Mouse (Mus musculus) limb, embryonic 12.5 days (tissue): ENCODE results near the gene 4930402F06Rik. TPM values are rescaled to one million over a fixed set of nuclear protein-coding genes. Genes with fewer than 3 reads are reported as not detected.

Source experiments
- ATAC-seq: fragments of 200-750 bp; cut with Nextera tagmentation; 2 replicates; pipeline ENCODE4 v1.8.0; 2017; ENCODE audit warnings: low read depth, moderate TSS enrichment; ENCODE audit not compliant: insufficient number of reproducible peaks, insufficient read depth, low FRiP score, low TSS enrichment
- H3K27ac ChIP-seq: fragments of 300-500 bp; sonication (generic); 2 replicates; pipeline ENCODE4 v1.5.1; 2016; ENCODE audit warnings: mild to moderate bottlenecking, moderate library complexity
- H3K27me3 ChIP-seq: fragments of 300-500 bp; sonication (generic); 2 replicates; pipeline ENCODE4 v1.6.1; 2016; ENCODE audit warnings: mild to moderate bottlenecking, moderate library complexity
- H3K36me3 ChIP-seq: fragments of 300-500 bp; sonication (generic); 2 replicates; pipeline ENCODE4 v1.6.1; 2016; ENCODE audit warnings: mild to moderate bottlenecking, moderate library complexity
- H3K4me1 ChIP-seq: fragments of 300-500 bp; sonication (generic); replicated peaks from 2 replicates; pipeline ENCODE4 v1.6.1; 2016
- H3K4me2 ChIP-seq: fragments of 300-500 bp; sonication (generic); 2 replicates; pipeline ENCODE4 v1.6.1; 2016; ENCODE audit warnings: mild to moderate bottlenecking, moderate library complexity
- H3K4me3 ChIP-seq: fragments of 300-500 bp; sonication (generic); replicated peaks from 2 replicates; pipeline ENCODE4 v1.5.1; 2016; ENCODE audit warnings: mild to moderate bottlenecking
- H3K9ac ChIP-seq: fragments of 300-500 bp; sonication (generic); replicated peaks from 2 replicates; pipeline ENCODE4 v1.6.1; 2016; ENCODE audit warnings: mild to moderate bottlenecking, moderate library complexity
- H3K9me3 ChIP-seq: fragments of 300-500 bp; sonication (generic); 2 replicates; pipeline ENCODE4 v1.6.1; 2016; ENCODE audit warnings: mild to moderate bottlenecking, moderate library complexity
- WGBS: fragments of 180-500 bp; shearing (Covaris S2); methylation state at CpG from one replicate; pipeline ENCODE4 v1.1.7; 2016; 5-methylcytosine and 5-hydroxymethylcytosine counted together
- polyA plus RNA-seq: library from polyadenylated mRNA; unstranded; fragments of >200 nt; fragmentation: Nextera tagmentation; extraction: Ambion mirVana; gene quantifications from 2 replicates; pipeline ENCODE4 v1.2.1, GENCODE M21; 2016

The 4930402F06Rik gene
- not detected in 2 replicates for polyA plus RNA-seq

DNA sequence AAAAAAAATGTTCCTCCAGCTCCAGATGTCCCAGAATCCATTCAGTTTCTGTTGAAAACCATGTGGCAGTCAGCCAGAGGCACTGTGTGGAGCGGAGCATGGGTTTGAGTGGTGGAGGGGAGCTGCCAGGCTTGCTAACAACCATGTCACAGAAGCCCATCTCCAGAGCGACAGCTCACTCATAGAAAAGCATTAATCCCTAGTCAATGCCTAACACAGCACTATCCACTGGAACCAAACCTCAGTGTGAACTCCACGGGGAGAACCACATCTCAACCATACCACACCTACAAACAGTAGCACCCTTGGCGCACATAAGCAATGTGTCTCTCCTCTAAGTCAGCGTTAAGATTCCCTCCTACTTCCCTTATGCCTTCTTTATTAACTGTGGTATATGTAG is at the start of gene 4930402F06Rik:
Gene 4930402F06Rik (minus strand): TSS at position 80 of the 400 bp plus-strand sequence.
- Histone ChIP-seq H3K27ac (no peak within 1 kb of the TSS), H3K4me2 (no peak within 1 kb of the TSS), H3K4me3 (no peak within 1 kb of the TSS), H3K27me3 (0 out of 2 replicates have a peak, but pooled peaks cover 5% of the 10 kb centered on the region), H3K36me3 (no peaks in the 10 kb centered on the region), H3K9me3 (no peaks in the 10 kb centered on the region), H3K4me1 (no peaks in the 10 kb centered on the region), H3K9ac (no peak within 1 kb of the TSS)
- peak; percentile 52; the same call in 1 of the 2 replicates for ATAC-seq
- 72% methylated on average over 5 of the region's 5 CpGs for WGBS

DNA sequence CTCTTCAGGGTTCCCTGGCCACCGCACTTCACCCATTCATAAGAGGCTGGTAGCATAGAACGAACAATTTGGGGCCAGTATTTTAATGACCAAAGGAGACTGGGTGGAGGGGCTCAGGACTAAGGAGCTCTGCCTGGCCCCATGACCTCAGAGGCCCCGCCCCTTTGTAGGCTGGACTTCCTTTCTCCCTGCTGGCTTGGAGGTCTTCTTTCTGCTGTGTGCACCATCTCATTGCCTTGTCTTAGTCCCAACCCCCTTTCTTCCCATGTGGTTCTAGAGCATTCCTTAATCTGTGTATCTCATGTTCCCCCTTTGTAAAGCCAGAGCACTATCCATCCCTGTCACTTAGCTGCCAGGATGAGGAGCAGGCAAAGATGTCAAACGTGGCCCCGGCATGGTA is 49.3 kb upstream of the 4930402F06Rik start:
- ATAC-seq: no peak
- Histone ChIP-seq H3K9ac (no peak overlapping the region), H3K9me3 (no peaks in the 10 kb centered on the region), H3K27me3 (peaks cover 35% of the 10 kb centered on the region), H3K27ac (no peak overlapping the region), H3K4me1 (peaks cover 63% of the 10 kb centered on the region), H3K4me3 (no peak overlapping the region), H3K36me3 (no peaks in the 10 kb centered on the region), H3K4me2 (no peak overlapping the region)
- WGBS: 83% methylated on average over 5 of the region's 5 CpGs

- Histone ChIP-seq H3K9ac (no peak overlapping the region), H3K4me1 (peaks cover 70% of the 10 kb centered on the region), H3K36me3 (no peaks in the 10 kb centered on the region), H3K27ac (peak overlapping the region; percentile 35; the same call in 1 of the 2 replicates), H3K4me2 (no peak overlapping the region), H3K4me3 (no peak overlapping the region), H3K27me3 (peaks cover 35% of the 10 kb centered on the region), H3K9me3 (no peaks in the 10 kb centered on the region)
- WGBS: 69% methylated on average over 7 of the region's 7 CpGs
- no peak for ATAC-seq
Observed at GRCm38 (mm10) chr2:35445610-35446009, 48.6 kb upstream of the 4930402F06Rik start.

DNA sequence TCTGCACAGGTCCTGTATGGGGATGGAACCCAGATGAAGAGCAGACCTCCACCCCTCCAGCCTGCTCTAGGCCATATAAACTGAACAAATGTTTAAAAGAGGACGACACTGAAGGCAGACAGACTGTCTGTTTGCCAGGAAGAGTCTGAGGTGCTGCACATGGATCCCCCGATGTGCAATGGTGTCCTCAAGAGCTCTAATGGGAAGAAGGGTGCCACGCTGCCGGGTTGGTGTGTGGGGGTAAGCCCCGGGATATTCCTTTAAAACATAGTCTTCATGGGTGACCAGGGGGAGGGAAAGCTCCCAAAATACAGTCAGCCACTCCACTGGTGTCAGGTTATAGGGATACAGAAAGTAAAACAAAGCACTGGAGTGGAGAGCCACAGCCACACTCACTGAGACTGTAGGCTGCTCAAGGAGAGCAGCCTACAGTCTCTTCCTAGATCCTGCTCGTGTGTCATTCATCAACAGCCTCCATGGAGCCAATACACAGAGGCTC is 47.8 kb upstream of the 4930402F06Rik start:
- H3K27ac ChIP-seq: peak overlapping the region; percentile 50
- H3K27me3 ChIP-seq: peaks cover 35% of the 10 kb centered on the region
- peaks cover 78% of the 10 kb centered on the region for H3K4me1 ChIP-seq
- no peak for ATAC-seq
- H3K36me3 ChIP-seq: no peaks in the 10 kb centered on the region
- WGBS: 56% methylated on average over 6 of the region's 6 CpGs
- H3K9me3 ChIP-seq: no peaks in the 10 kb centered on the region
- H3K4me3 ChIP-seq: no peak overlapping the region
- H3K9ac ChIP-seq: no peak overlapping the region
- H3K4me2 ChIP-seq: no peak overlapping the region

DNA sequence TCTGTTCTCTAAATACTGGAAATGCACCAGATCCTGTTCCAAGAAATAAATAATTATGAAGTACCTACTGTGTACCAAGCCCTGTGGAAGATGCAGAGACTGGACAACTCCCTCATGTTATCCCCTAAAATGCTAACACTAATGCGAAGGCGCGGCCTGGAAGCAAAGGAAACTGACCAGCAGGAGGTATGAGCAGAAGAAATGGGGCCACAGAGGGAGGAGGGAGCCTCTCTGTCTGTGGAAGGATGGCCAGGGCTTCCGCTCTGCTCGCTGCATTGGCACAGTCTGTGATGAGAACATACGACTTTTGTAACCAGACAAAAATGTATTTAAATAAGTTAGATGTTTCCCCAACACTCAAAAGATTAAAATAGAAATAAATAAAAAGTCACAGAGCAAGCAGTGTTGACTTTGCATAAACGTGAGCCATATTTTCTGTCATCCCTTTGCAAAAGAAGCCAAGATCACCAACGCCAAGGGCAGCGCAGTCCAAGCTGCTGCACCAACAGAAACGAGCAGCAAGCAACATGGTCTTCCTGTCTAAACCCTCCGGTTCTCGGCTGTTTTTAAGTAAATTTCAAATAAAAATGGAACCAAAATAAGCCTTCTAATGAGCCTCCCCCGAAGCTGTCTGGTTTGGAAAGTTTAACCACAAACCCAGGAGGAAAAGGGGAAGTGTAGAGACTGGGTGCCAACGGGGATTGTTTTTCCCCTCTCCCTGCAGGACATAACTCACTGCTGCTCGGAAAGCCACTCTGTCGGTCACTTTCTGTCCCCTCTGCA is 47.2 kb upstream of the 4930402F06Rik start:
- no peak for ATAC-seq
- Histone ChIP-seq H3K4me2 (no peak overlapping the region), H3K4me3 (no peak overlapping the region), H3K4me1 (peaks cover 79% of the 10 kb centered on the region), H3K27me3 (peaks cover 35% of the 10 kb centered on the region), H3K27ac (peak overlapping the region; percentile 50), H3K9ac (no peak overlapping the region), H3K36me3 (no peaks in the 10 kb centered on the region), H3K9me3 (no peaks in the 10 kb centered on the region)
- 51% methylated on average over 16 of the region's 16 CpGs for WGBS

- Histone ChIP-seq H3K4me2 (no peak overlapping the region), H3K4me3 (no peak overlapping the region), H3K27ac (no peak overlapping the region), H3K27me3 (peaks cover 35% of the 10 kb centered on the region), H3K4me1 (peaks cover 72% of the 10 kb centered on the region), H3K36me3 (no peaks in the 10 kb centered on the region), H3K9ac (no peak overlapping the region), H3K9me3 (no peaks in the 10 kb centered on the region)
- 31% methylated on average over 5 of the region's 5 CpGs for WGBS
- no peak for ATAC-seq
Observed at GRCm38 (mm10) chr2:35443325-35443724, 46.4 kb upstream of the 4930402F06Rik start.

DNA sequence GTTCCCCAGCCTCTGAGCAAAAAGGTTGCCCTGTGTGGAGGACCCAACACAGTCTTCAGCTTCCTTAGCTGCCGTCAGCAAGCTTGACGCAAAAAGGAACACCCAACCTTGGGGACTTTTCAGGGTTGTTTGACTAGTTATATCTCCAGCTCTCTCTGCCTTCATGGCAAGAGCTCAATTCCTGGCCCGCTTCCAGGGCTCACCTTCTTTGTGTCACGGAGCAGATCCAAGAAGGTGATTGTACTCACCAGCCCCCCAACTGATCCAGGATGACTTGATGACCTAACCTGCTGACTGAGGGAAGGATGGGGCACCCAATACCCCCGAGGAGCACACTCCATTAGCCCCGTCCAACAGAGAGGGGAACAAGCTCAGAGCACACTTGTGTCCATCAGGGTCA is 45.1 kb upstream of the 4930402F06Rik start:
- Histone ChIP-seq H3K4me2 (no peak overlapping the region), H3K9me3 (no peaks in the 10 kb centered on the region), H3K27ac (no peak overlapping the region), H3K4me1 (peaks cover 61% of the 10 kb centered on the region), H3K27me3 (peaks cover 46% of the 10 kb centered on the region), H3K4me3 (no peak overlapping the region), H3K9ac (no peak overlapping the region), H3K36me3 (no peaks in the 10 kb centered on the region)
- ATAC-seq: no peak
- WGBS: 89% methylated on average over 6 of the region's 6 CpGs

- Histone ChIP-seq H3K4me3 (no peak overlapping the region), H3K4me2 (no peak overlapping the region), H3K36me3 (no peaks in the 10 kb centered on the region), H3K9me3 (no peaks in the 10 kb centered on the region), H3K27ac (no peak overlapping the region), H3K9ac (no peak overlapping the region), H3K4me1 (peaks cover 59% of the 10 kb centered on the region), H3K27me3 (peaks cover 51% of the 10 kb centered on the region)
- ATAC-seq: no peak
- WGBS: 81% methylated on average over 6 of the region's 6 CpGs
Observed at GRCm38 (mm10) chr2:35441419-35441818, 44.4 kb upstream of the 4930402F06Rik start.

DNA sequence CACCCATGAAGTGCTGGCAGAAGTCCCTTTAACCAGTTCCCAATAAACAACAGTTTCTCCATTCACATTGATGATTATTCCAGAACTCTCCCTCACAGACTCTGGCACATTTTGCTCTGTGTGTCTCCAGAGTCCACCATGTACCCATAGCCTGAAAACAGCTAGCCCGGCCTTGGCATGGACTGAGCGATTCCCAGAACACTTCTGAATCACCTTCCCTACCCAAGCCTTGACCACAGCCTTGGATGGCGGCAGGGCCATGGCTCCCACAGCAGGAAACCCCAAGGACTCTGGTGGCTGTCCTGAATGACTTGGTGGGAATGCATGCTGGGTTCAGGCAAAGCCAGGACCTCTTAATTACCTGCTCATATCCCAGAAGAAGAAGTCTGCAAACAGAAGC is 43.5 kb upstream of the 4930402F06Rik start:
- no peak for ATAC-seq
- 79% methylated on average over 3 of the region's 3 CpGs for WGBS
- H3K4me3 ChIP-seq: no peak overlapping the region
- no peaks in the 10 kb centered on the region for H3K36me3 ChIP-seq
- H3K9me3 ChIP-seq: no peaks in the 10 kb centered on the region
- H3K4me2 ChIP-seq: no peak overlapping the region
- H3K27ac ChIP-seq: no peak overlapping the region
- no peak overlapping the region for H3K9ac ChIP-seq
- peaks cover 50% of the 10 kb centered on the region for H3K4me1 ChIP-seq
- H3K27me3 ChIP-seq: peaks cover 49% of the 10 kb centered on the region

DNA sequence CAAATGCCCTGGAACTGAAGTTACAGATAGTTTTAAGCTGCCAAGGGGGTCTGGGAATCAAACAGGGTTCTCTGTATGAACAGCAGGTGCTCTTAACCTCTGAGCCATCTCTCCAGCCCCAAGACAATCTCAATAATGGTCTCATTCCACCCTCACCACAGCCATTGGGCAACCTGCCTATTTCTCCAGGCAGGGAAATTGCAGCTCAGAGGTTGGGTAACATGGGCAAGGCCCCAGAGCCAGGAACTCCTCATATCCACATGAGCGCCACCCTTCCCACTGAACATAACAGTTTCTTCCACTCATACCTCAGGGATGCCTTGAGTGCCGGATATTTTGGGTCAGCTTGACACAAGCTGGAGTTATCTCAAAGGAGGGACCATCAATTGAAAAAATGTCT is 40.8 kb upstream of the 4930402F06Rik start:
- Histone ChIP-seq H3K4me3 (no peak overlapping the region), H3K27ac (no peak overlapping the region), H3K9ac (no peak overlapping the region), H3K9me3 (no peaks in the 10 kb centered on the region), H3K4me1 (peaks cover 40% of the 10 kb centered on the region), H3K4me2 (no peak overlapping the region), H3K27me3 (peaks cover 61% of the 10 kb centered on the region), H3K36me3 (no peaks in the 10 kb centered on the region)
- WGBS: 92% methylated on average over 2 of the region's 2 CpGs
- no peak for ATAC-seq

DNA sequence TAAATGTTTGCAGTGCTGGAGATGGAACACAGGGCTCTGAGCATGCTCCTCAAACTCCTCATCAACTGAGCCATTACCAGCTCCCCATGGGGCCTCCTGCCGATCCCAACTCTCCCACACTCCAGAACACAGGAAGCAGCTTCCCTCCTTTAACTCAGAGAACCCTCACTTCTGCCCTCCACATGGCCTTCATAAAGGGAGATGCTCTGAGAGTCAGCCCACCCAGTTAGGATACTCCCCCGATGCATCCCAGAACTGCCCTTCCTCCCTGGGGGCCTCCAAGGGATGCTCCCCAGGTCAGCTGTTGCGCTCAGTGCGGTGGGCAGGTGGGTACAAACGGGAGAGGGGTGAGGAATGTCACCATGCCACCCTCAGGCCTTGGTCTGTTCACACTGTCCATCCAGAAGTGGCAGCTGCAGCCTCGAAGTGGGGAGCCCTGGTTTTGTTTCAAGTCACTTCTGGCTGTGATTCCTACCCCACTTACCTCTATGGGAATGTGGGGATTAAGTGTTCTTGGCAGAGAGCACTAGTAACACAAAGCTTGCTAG is 37.7 kb upstream of the 4930402F06Rik start:
- peaks cover 62% of the 10 kb centered on the region for H3K27me3 ChIP-seq
- H3K9ac ChIP-seq: no peak overlapping the region
- ATAC-seq: no peak
- peaks cover 25% of the 10 kb centered on the region for H3K4me1 ChIP-seq
- no peaks in the 10 kb centered on the region for H3K9me3 ChIP-seq
- 75% methylated on average over 6 of the region's 6 CpGs for WGBS
- H3K4me3 ChIP-seq: no peak overlapping the region
- H3K36me3 ChIP-seq: no peaks in the 10 kb centered on the region
- H3K27ac ChIP-seq: no peak overlapping the region
- no peak overlapping the region for H3K4me2 ChIP-seq
